Mouse (Mus musculus) heart, embryonic 13.5 days (tissue): ENCODE results near the gene Llph. TPM values are rescaled to one million over a fixed set of nuclear protein-coding genes. Genes with fewer than 3 reads are reported as not detected.
A peak's percentile ranks its signal among the peaks of the same experiment; 100 is the strongest.

ENCODE experiments used
- ATAC-seq: fragments of 200-750 bp; cut with Nextera tagmentation; 2 replicates; pipeline ENCODE4 v1.8.0; 2017; ENCODE audit warnings: moderate TSS enrichment; ENCODE audit not compliant: insufficient number of reproducible peaks, low FRiP score, low TSS enrichment; ENCODE audit errors: extremely low read depth
- H3K27ac ChIP-seq: fragments of 300-500 bp; sonication (generic); replicated peaks from 2 replicates; pipeline ENCODE4 v1.5.1; 2015; ENCODE audit warnings: moderate library complexity, mild to moderate bottlenecking, inconsistent platforms
- H3K27me3 ChIP-seq: fragments of 300-500 bp; sonication (generic); replicated peaks from 2 replicates; pipeline ENCODE4 v1.6.1; 2015; ENCODE audit warnings: mild to moderate bottlenecking, inconsistent platforms
- H3K36me3 ChIP-seq: fragments of 300-500 bp; sonication (generic); 2 replicates; pipeline ENCODE4 v1.6.1; 2015; ENCODE audit warnings: mild to moderate bottlenecking, inconsistent platforms
- H3K4me1 ChIP-seq: fragments of 300-500 bp; sonication (generic); 2 replicates; pipeline ENCODE4 v1.6.1; 2015; ENCODE audit warnings: inconsistent platforms
- H3K4me2 ChIP-seq: fragments of 300-500 bp; sonication (generic); 2 replicates; pipeline ENCODE4 v1.6.1; 2015; ENCODE audit warnings: inconsistent platforms, mild to moderate bottlenecking, moderate library complexity
- H3K4me3 ChIP-seq: fragments of 300-500 bp; sonication (generic); 2 replicates; pipeline ENCODE4 v1.5.1; 2015; ENCODE audit warnings: moderate library complexity, mild to moderate bottlenecking, inconsistent platforms
- H3K9ac ChIP-seq: fragments of 300-500 bp; sonication (generic); 2 replicates; pipeline ENCODE4 v1.6.1; 2015; ENCODE audit warnings: inconsistent platforms, mild to moderate bottlenecking, moderate library complexity
- H3K9me3 ChIP-seq: fragments of 300-500 bp; sonication (generic); 2 replicates; pipeline ENCODE4 v1.6.1; 2016; ENCODE audit warnings: inconsistent platforms
- WGBS: fragments of 180-500 bp; shearing (Covaris S2); methylation state at CpG from one replicate; pipeline ENCODE4 v1.1.7; 2015; ENCODE audit warnings: mixed read lengths; 5-methylcytosine and 5-hydroxymethylcytosine counted together
- polyA plus RNA-seq: library from polyadenylated mRNA; unstranded; fragments of >200 nt; fragmentation: Nextera tagmentation; extraction: Ambion mirVana; gene quantifications from 2 replicates; pipeline ENCODE4 v1.2.1, GENCODE M21; 2015

The Llph gene
- polyA plus RNA-seq, 1 experiment from 2014 or later: 25.9 TPM

DNA sequence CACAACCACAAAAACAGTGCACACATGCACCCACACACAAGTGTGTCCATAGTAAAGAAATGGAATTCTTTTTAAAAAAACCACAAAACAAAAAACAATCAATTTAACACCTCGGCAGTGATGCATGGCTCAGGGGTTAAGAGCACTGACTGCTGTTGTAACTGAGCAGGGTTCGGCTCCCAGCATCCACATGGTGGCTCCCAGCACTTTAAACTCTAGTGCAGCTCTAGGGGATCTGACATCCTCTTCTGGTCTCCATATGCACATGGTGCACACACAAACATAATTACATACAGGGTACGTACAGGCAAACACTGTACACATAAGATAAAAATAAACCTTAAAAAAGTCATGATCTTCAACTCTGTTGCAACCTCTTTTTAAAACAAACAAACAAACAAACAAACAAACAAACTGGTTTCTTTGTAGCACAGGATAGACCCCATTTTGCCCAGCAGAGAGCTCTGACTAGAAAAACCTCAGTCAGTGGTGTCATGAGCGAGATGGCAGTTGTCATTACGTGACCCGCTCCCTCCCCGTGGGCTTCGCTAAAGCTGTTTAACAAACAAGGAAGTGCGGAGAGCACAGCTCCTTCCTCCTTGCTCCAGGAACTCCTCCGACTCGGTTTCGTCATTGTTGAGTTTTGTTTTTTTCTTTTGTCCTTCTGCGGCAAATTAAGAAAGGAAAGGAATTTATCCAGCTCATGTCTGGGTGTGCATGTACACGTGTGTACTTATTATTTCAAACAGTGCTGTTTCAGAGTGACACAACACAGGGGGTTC lies 7.1 kb upstream of the Llph start:
- Histone ChIP-seq H3K27ac (no peak overlapping the region), H3K9ac (no peak overlapping the region), H3K9me3 (no peaks in the 10 kb centered on the region), H3K27me3 (no peaks in the 10 kb centered on the region), H3K4me1 (no peaks in the 10 kb centered on the region), H3K4me2 (no peak overlapping the region), H3K4me3 (no peak overlapping the region), H3K36me3 (peaks cover 57% of the 10 kb centered on the region)
- WGBS: 77% methylated on average over 14 of the region's 14 CpGs
- ATAC-seq: no peak

DNA sequence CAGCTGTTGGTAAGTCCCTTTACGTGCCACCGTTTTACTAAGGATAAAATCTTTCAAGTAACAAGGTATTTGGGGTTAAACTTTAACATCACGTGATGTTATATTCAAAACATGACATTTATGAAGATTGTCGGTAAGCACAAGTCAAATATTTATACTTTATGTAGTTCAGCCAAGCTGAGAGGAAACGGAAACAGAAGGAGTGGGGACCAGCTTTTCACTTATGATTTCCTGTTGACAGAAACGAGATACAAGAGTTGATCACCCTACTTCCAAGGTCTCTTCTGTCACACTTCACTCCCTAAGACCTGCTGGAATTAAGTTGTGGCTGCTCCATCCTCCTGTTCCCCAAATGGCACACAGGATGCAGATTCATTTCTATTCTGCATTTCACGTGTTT lies 6.1 kb upstream of the Llph start:
- H3K27ac ChIP-seq: no peak overlapping the region
- no peak overlapping the region for H3K9ac ChIP-seq
- no peaks in the 10 kb centered on the region for H3K27me3 ChIP-seq
- H3K9me3 ChIP-seq: no peaks in the 10 kb centered on the region
- ATAC-seq: no peak
- no peak overlapping the region for H3K4me2 ChIP-seq
- H3K4me1 ChIP-seq: no peaks in the 10 kb centered on the region
- H3K4me3 ChIP-seq: no peak overlapping the region
- H3K36me3 ChIP-seq: peaks cover 54% of the 10 kb centered on the region
- 71% methylated on average over 7 of the region's 7 CpGs for WGBS

DNA sequence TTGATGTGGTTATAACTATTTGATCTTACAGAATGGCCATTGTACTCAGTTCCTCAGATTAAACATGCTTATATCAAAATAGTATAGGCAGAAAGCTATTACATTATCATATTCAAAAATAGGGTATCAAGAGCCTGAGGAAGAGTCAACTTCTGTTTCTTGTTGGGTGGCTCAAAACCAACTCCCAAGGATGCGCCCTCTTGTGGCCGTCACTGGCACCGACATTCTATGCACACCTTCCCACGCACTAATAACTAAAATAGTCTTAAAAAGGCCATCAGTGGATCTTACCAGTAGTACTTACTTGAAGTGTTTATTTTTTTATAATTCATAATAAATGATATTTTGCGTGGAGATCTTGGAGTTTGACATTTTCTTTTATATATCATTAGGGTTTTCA lies 4.8 kb downstream of the Llph start:
- no peak overlapping the region for H3K4me3 ChIP-seq
- H3K36me3 ChIP-seq: peaks cover 45% of the 10 kb centered on the region
- no peaks in the 10 kb centered on the region for H3K27me3 ChIP-seq
- ATAC-seq: no peak
- peaks cover 18% of the 10 kb centered on the region for H3K4me1 ChIP-seq
- H3K4me2 ChIP-seq: no peak overlapping the region
- no peak overlapping the region for H3K27ac ChIP-seq
- H3K9ac ChIP-seq: no peak overlapping the region
- no peaks in the 10 kb centered on the region for H3K9me3 ChIP-seq
- WGBS: 30% methylated on average over 5 of the region's 5 CpGs

DNA sequence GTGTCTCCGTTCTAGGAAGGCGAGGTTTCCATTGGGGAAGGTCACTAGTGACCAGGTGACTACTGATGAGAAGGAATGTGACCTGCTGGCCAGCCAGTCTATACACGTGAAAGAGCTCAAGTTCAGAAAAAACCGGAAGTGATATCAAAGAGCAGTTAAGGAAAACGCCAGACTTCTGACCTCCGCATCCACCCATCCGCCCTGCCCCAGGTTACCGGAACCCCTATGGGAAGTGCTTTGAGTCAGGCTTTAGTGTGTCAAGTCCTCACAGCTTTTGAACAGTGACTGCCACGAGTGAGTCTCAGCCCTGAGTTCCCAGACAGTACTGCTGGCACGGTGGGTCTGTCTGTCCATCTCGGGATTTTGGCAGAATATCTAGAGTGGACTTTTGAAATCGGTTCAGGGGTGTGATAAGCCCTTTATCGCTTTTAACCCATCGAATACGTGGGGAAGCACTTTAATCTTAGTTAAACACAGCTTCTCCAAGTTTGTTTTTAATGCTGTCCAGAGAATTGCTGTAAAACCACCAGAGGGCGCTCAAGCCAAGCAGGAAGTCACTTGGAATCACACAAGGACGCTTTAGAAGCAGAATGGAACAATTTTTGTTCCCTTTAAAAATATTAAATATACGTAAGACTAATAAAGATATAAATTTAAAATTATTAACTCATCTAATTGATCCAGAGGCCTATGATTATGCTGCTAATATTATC lies 6.9 kb downstream of the Llph start:
- Histone ChIP-seq H3K9ac (peak overlapping the region; percentile 74), H3K27me3 (0 out of 2 replicates have a peak, but pooled peaks cover 1% of the 10 kb centered on the region), H3K4me1 (peaks cover 6% of the 10 kb centered on the region; the same call in 1 of the 2 replicates), H3K36me3 (peaks cover 37% of the 10 kb centered on the region), H3K27ac (no peak overlapping the region), H3K4me3 (peak overlapping the region; percentile 38), H3K9me3 (no peaks in the 10 kb centered on the region), H3K4me2 (peak overlapping the region; percentile 67)
- 21% methylated on average over 18 of the region's 18 CpGs for WGBS
- ATAC-seq: no peak

DNA sequence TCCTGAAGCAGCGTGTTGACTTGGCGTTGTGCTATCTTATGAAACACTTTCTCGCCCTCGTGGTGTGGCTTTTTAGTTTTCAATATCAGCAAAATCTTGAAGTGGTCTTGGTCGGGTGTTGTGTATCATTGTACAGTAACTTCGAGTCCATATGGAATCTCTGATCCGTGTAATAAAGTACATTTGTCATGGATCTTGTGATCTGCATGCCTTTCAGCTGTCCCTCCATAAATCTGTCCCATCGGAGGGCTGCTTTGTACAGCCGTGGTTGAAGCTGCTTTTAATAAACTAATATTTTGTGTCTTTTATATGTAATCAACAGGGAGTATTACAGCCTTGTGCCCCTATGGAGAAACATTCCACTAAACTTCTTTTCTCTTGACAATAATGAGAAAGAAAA lies 10.0 kb downstream of the Llph start:
- H3K4me3 ChIP-seq: no peak overlapping the region
- ATAC-seq: no peak
- no peak overlapping the region for H3K4me2 ChIP-seq
- H3K36me3 ChIP-seq: peaks cover 9% of the 10 kb centered on the region
- no peak overlapping the region for H3K27ac ChIP-seq
- 75% methylated on average over 9 of the region's 9 CpGs for WGBS
- no peaks in the 10 kb centered on the region for H3K9me3 ChIP-seq
- no peak overlapping the region for H3K9ac ChIP-seq
- peaks cover 2% of the 10 kb centered on the region; the same call in 1 of the 2 replicates for H3K27me3 ChIP-seq
- peaks cover 6% of the 10 kb centered on the region; the same call in 1 of the 2 replicates for H3K4me1 ChIP-seq

DNA sequence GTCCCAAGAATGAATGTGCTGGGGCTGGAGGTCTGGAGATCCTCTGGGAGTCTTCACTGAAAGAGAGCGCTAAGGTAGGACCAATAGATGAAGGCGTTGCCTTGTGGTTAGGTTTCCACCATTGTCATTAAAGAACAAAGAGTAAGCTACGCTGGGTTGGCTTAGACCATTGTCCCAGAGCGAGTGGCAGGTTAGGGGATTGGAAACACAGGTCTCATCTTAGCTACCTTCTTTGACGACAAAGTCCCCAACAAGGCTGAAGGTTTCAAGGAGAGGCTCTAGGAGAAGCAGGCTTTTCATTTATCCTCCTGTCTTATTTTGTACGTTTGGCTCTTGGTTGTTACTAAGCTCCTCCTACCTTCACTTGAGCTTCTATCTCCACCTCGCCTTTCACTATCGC lies 11.4 kb downstream of the Llph start:
- H3K9me3 ChIP-seq: no peaks in the 10 kb centered on the region
- peaks cover 2% of the 10 kb centered on the region; the same call in 1 of the 2 replicates for H3K27me3 ChIP-seq
- no peak overlapping the region for H3K9ac ChIP-seq
- WGBS: 86% methylated on average over 8 of the region's 8 CpGs
- H3K4me2 ChIP-seq: no peak overlapping the region
- no peak for ATAC-seq
- H3K36me3 ChIP-seq: no peaks in the 10 kb centered on the region
- peaks cover 6% of the 10 kb centered on the region; the same call in 1 of the 2 replicates for H3K4me1 ChIP-seq
- no peak overlapping the region for H3K27ac ChIP-seq
- no peak overlapping the region for H3K4me3 ChIP-seq

DNA sequence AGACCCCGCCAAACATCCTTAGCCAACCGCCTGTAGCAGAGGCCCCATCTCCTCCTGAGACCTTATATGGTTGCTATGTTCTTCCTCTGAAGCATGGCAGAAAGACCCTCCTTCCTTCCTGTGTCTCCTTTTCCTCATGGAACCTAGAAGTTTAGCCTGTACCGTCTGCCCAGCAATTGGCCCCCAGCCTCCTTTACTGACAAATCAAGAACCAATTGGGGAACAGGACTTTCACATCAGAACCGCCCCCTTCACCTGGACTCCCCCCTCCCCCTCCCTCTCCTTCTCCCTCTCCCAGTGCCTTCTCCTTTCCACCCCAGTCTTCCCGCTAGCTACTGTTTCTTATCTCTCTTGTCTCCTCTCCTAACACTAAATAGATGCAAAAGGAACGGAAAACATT lies 12.6 kb downstream of the Llph start:
- Histone ChIP-seq H3K4me3 (no peak overlapping the region), H3K4me2 (no peak overlapping the region), H3K9me3 (no peaks in the 10 kb centered on the region), H3K36me3 (no peaks in the 10 kb centered on the region), H3K27me3 (peaks cover 2% of the 10 kb centered on the region; the same call in 1 of the 2 replicates), H3K27ac (no peak overlapping the region), H3K9ac (no peak overlapping the region), H3K4me1 (peaks cover 7% of the 10 kb centered on the region; the same call in 1 of the 2 replicates)
- WGBS: 49% methylated on average over 6 of the region's 6 CpGs
- ATAC-seq: no peak

DNA sequence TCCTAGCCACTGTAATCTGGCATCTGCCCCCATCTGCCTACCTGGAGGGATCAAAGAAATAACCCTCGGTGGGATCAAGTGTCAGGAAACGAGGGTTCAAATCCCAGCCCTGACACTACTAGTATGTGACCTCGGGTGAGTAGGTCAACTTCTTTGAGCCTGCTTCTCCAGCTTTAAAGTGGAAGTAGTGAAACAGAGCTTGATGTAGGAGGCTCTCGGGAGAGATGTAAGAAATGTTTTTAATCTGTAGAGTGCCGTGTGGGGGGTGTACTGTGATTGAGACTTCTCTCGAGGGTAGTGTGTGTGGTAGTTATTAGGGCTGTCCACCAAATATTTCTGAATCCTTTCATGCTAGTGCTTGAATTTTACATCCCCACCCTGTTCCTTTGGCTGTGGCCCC lies 15.6 kb downstream of the Llph start:
- H3K9ac ChIP-seq: no peak overlapping the region
- H3K27me3 ChIP-seq: peaks cover 6% of the 10 kb centered on the region; the same call in 1 of the 2 replicates
- no peaks in the 10 kb centered on the region for H3K9me3 ChIP-seq
- H3K4me1 ChIP-seq: peaks cover 11% of the 10 kb centered on the region
- 52% methylated on average over 6 of the region's 6 CpGs for WGBS
- no peaks in the 10 kb centered on the region for H3K36me3 ChIP-seq
- no peak for ATAC-seq
- no peak overlapping the region for H3K4me3 ChIP-seq
- H3K4me2 ChIP-seq: no peak overlapping the region
- no peak overlapping the region for H3K27ac ChIP-seq

DNA sequence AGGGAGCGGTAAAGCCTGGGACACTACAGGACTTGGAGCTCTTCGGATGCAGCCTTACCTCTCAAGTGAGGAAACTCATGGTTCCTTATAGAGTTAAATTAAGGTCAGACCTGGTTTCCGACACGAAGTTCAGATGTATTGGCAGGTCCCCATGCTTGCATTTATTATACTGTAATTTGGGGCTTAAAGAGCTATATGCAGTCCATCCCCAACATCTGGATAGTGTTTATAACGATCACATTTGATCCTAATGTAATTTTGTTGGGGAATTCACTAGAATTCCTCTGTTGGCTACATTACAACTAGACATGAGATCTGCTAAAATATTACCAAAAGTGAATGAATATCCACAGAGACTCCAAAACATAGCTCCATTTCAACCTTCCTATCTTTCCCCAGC lies 18.8 kb downstream of the Llph start:
- no peak overlapping the region for H3K4me3 ChIP-seq
- peaks cover 11% of the 10 kb centered on the region for H3K4me1 ChIP-seq
- no peak overlapping the region for H3K9ac ChIP-seq
- no peak overlapping the region for H3K27ac ChIP-seq
- H3K4me2 ChIP-seq: no peak overlapping the region
- no peaks in the 10 kb centered on the region for H3K36me3 ChIP-seq
- no peak for ATAC-seq
- WGBS: 82% methylated on average over 5 of the region's 5 CpGs
- H3K27me3 ChIP-seq: 0 out of 2 replicates have a peak, but pooled peaks cover 4% of the 10 kb centered on the region
- H3K9me3 ChIP-seq: no peaks in the 10 kb centered on the region

DNA sequence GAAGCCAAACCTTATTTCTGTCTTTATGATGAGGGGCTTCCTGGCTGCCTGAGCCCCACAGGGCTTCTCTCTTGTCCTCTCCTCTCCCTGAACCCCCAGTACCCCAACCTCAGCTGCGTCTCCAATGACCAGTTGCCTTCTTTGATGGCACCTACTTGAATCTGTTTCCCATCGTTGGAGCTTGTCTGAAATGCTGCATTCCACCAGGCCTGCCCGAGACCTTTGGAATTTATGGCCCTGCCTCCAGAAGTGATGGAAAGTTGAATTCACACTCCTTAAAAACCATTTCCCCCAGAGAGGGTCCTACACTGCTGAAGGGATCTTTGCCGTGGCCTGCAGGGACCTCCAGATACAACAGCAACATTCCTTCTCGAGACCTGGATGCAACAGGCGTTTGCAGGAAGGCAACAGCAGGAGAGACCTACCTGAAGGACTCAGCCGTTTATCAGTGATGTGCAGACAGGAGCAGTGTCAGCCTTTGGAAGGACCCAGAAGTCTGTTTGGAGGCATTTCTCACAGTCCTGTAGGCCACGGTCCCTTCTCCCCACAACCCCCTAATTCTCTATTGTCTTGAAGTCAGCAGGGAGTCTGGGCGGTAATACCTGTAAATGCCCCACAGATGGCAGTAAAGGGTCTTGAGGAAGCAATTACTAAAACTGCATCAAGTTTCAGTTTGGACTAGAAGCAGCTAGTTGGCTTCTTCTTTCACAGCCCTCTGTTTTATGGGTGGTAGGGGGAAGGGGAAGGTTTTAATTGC lies 20.3 kb downstream of the Llph start:
- H3K9me3 ChIP-seq: no peaks in the 10 kb centered on the region
- 0 out of 2 replicates have a peak, but pooled peaks cover 4% of the 10 kb centered on the region for H3K27me3 ChIP-seq
- H3K9ac ChIP-seq: 0 out of 2 replicates have a peak overlapping the region, but pooled peaks have one; percentile 24
- no peak overlapping the region for H3K4me2 ChIP-seq
- no peak overlapping the region for H3K4me3 ChIP-seq
- no peak overlapping the region for H3K27ac ChIP-seq
- ATAC-seq: no peak
- WGBS: 35% methylated on average over 9 of the region's 9 CpGs
- peaks cover 13% of the 10 kb centered on the region for H3K4me1 ChIP-seq
- H3K36me3 ChIP-seq: no peaks in the 10 kb centered on the region
